Mouse (Mus musculus) lung, embryonic 16.5 days (tissue): ENCODE data around the gene Gm27027. TPM values are rescaled to one million over a fixed set of nuclear protein-coding genes. Genes with fewer than 3 reads are reported as not detected.
A peak's percentile ranks its signal among the peaks of the same experiment; 100 is the strongest.

ENCODE experiments used
- ATAC-seq: fragments of 200-750 bp; cut with Nextera tagmentation; 2 replicates; pipeline ENCODE4 v1.8.0; 2017; ENCODE audit warnings: low read depth, mild to moderate bottlenecking, moderate library complexity
- H3K27ac ChIP-seq: fragments of 300-500 bp; sonication (generic); 2 replicates; pipeline ENCODE4 v1.5.1; 2014; ENCODE audit warnings: mild to moderate bottlenecking, control low read depth, low read length
- H3K27me3 ChIP-seq: fragments of 300-500 bp; sonication (generic); 2 replicates; pipeline ENCODE4 v1.6.1; 2014; ENCODE audit warnings: low read depth, low read length, mixed read lengths; ENCODE audit not compliant: control insufficient read depth, insufficient read depth
- H3K36me3 ChIP-seq: fragments of 300-500 bp; sonication (generic); 2 replicates; pipeline ENCODE4 v1.6.1; 2014; ENCODE audit warnings: low read length; ENCODE audit not compliant: control insufficient read depth, insufficient read depth
- H3K4me1 ChIP-seq: fragments of 300-500 bp; sonication (generic); replicated peaks from 2 replicates; pipeline ENCODE4 v1.6.1; 2014; ENCODE audit warnings: low read length, mixed read lengths; ENCODE audit not compliant: control insufficient read depth, insufficient read depth
- H3K4me2 ChIP-seq: fragments of 300-500 bp; sonication (generic); 2 replicates; pipeline ENCODE4 v1.6.1; 2014; ENCODE audit warnings: low read depth, low read length, control low read depth
- H3K4me3 ChIP-seq: fragments of 300-500 bp; sonication (generic); 2 replicates; pipeline ENCODE4 v1.5.1; 2014; ENCODE audit warnings: mild to moderate bottlenecking, low read length, control low read depth
- H3K9ac ChIP-seq: fragments of 300-500 bp; sonication (generic); 2 replicates; pipeline ENCODE4 v1.6.1; 2014; ENCODE audit warnings: low read length, control low read depth
- H3K9me3 ChIP-seq: fragments of 300-500 bp; sonication (generic); 2 replicates; pipeline ENCODE4 v1.6.1; 2016; ENCODE audit warnings: low read length; ENCODE audit not compliant: control insufficient read depth
- whole genome bisulfite sequencing: fragments of 180-500 bp; shearing (Covaris S2); extraction: QIAGEN DNeasy Blood & Tissue Kit; methylation state at CpG from one replicate; pipeline ENCODE4 v1.1.7; 2014; 5-methylcytosine and 5-hydroxymethylcytosine counted together
- polyA plus RNA-seq: library from polyadenylated mRNA; unstranded; fragments of >200 nt; fragmentation: Nextera tagmentation; extraction: Ambion mirVana; gene quantifications from 2 replicates; pipeline ENCODE4 v1.2.1, GENCODE M21; 2015

Gm27027 gene
- polyA plus RNA-seq, 1 experiment from 2014 or later, result not detected

DNA sequence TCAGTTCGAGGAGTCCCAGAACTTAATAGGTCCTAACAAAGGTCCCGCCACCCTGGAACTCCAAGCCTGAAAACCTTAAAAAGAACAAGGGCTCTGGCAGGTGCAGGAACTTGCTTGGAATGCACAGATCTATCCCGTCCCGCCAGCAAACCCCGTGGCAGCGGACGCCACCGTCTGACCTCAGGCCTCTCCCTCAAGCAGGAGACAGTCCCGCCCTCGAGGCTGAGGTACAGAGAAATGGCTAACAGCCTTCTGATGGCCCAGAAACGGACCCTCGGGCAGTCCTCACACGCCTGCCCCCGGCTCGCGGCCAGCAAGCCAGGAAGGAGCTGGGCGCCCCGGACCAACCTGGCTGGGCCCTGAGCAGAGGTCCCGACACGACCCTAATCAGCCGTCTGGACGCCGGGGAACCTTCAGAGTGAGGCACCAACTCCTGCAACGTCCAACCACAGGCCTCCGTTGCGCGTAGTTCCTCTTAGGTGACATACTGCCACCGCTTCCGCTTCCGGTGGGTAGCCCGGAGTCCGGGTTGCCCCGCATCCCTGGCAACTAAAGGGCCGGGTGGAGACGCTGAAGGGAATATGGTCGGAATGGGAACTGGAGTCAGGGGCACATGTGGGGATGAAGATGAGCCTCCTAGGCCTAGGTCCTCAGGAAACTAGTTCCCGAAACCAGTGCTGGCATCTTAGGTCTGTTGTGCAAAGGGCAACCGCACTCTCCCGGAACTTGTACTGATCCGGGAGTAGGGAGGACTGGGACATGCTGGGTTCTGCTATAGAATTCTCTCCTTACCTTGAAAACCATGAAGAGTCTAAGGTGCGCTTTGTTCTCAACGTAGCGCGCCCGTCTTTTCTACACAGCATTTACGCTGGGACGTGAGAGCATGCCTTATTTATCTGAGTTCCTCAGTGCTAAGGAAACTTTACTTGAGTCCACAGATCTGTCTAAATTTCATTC lies 14.5 kb upstream of the Gm27027 start, which contains the start of gene Alkbh3:
Alkbh3 (minus strand) TSS at position 473 of the 957 bp plus-strand sequence.
- H3K27me3 ChIP-seq, result no peaks in the 10 kb centered on the region
- peak within 1 kb of the TSS; percentile 92 for H3K4me2 ChIP-seq
- peak within 1 kb of the TSS; percentile 55; the same call in 1 of the 2 replicates for H3K27ac ChIP-seq
- peaks cover 16% of the 10 kb centered on the region; the same call in 1 of the 2 replicates for H3K36me3 ChIP-seq
- peaks cover 7% of the 10 kb centered on the region; the same call in 1 of the 2 replicates for H3K4me1 ChIP-seq
- peak; percentile 100 for ATAC-seq
- WGBS, result 5% methylated on average over 47 of the region's 47 CpGs
- peak within 1 kb of the TSS; percentile 100 for H3K4me3 ChIP-seq
- H3K9ac ChIP-seq, result peak within 1 kb of the TSS; percentile 97
- H3K9me3 ChIP-seq, result no peaks in the 10 kb centered on the region

DNA sequence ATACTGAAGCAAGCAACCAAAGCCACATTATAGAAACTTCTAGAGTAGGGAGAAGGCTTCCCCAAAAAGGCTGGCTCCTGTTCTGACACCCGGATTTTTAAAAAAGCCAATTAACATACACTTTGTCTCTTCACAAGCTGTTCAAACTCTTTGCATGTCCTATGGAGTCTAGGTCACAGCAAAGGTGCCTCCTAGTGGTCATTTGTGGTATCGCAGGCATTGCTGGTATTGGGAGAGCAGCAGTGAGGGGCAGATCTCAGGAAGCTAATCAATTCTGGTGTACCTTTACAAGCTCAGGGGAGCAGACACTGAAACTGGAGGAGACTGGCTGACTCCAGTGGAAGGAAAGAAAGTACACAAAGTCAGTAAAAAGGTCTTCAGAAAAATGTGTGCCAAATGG lies 6.2 kb upstream of the Gm27027 start:
- ATAC-seq, result peak; percentile 76; the same call in 1 of the 2 replicates
- WGBS, result 1% methylated on average over 2 of the region's 2 CpGs
- no peaks in the 10 kb centered on the region for H3K4me1 ChIP-seq
- H3K9me3 ChIP-seq, result no peaks in the 10 kb centered on the region
- H3K36me3 ChIP-seq, result peaks cover 30% of the 10 kb centered on the region
- no peak overlapping the region for H3K9ac ChIP-seq
- no peak overlapping the region for H3K27ac ChIP-seq
- no peaks in the 10 kb centered on the region for H3K27me3 ChIP-seq
- H3K4me2 ChIP-seq, result no peak overlapping the region
- no peak overlapping the region for H3K4me3 ChIP-seq

DNA sequence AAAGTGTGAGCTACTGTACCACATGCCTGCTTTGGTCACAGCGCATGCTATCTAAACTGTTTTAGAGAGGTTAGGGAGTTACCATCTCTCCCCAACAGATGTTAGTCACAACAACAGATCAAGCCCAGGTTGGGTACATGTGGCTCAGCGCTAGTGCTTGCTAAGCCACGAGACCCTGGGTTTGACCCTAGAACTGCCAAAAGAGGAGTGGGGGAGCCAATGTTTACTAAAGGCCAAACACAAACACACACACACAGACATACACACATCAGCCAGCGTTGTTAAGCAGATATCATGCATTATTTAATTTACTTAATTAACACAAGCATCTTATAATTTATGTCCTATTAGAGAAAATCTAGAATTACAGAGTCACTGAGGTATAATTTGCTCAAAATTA lies 5.8 kb upstream of the Gm27027 start:
- no peaks in the 10 kb centered on the region for H3K27me3 ChIP-seq
- 68% methylated on average over 4 of the region's 4 CpGs for WGBS

DNA sequence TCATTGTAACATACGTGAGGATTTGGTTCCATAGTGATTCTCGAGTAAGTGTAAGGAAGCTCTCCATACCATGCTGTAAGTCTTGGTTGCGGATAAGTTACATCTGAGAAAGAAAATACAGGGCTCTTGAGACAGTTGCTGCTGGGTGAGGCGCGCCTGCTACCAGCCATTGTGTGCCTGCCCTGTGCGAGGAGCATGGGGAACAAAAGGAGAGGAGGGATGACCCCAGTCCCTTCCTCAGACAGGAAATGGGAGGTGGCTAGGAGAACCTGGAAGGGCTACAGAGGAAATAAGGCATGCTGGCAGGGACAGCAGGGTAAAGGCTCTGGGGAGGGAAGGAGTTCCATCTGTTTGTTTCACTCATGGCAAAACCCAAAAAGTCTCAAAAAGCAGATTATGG lies 5.3 kb upstream of the Gm27027 start:
- Histone ChIP-seq H3K27me3 (no peaks in the 10 kb centered on the region), H3K9ac (no peak overlapping the region), H3K4me3 (no peak overlapping the region), H3K36me3 (peaks cover 31% of the 10 kb centered on the region), H3K4me2 (no peak overlapping the region), H3K4me1 (no peaks in the 10 kb centered on the region), H3K9me3 (no peaks in the 10 kb centered on the region), H3K27ac (peak overlapping the region; percentile 47; the same call in 1 of the 2 replicates)
- ATAC-seq, result peak; percentile 69
- 76% methylated on average over 6 of the region's 6 CpGs for WGBS

More for the DNA sequence above, 5.8 kb upstream of the Gm27027 start:
- Histone ChIP-seq H3K36me3 (peaks cover 30% of the 10 kb centered on the region), H3K27ac (no peak overlapping the region), H3K4me3 (no peak overlapping the region), H3K9me3 (no peaks in the 10 kb centered on the region), H3K4me1 (no peaks in the 10 kb centered on the region), H3K9ac (no peak overlapping the region), H3K4me2 (no peak overlapping the region)
- ATAC-seq, result no peak; the same call in 1 of the 2 replicates

DNA sequence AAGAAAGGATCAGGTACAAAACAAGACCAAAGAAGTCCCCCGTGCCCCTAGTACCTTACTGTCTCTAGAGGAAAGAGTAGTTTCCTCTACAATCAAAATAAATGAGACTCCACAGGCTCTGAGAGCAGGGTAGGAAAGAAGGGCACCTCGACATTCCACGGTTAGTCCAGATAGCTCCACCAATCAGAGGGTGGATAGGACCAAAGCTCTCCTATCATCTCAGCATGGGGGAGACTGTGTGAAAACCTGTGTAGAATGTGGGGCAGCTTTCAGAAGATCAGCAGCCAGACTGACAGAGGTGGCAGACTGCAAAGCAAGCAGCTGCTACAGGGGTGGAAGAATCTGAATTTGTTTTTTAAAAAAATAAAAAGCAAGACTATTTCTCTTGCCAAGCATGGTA lies 3.3 kb downstream of the Gm27027 start:
- no peak overlapping the region for H3K4me2 ChIP-seq
- peaks cover 21% of the 10 kb centered on the region; the same call in 1 of the 2 replicates for H3K36me3 ChIP-seq
- H3K4me1 ChIP-seq, result 0 out of 2 replicates have a peak, but pooled peaks cover 3% of the 10 kb centered on the region
- H3K27me3 ChIP-seq, result no peaks in the 10 kb centered on the region
- 60% methylated on average over 3 of the region's 3 CpGs for WGBS
- no peak overlapping the region for H3K4me3 ChIP-seq
- no peak for ATAC-seq
- H3K9ac ChIP-seq, result no peak overlapping the region
- no peaks in the 10 kb centered on the region for H3K9me3 ChIP-seq
- no peak overlapping the region for H3K27ac ChIP-seq

DNA sequence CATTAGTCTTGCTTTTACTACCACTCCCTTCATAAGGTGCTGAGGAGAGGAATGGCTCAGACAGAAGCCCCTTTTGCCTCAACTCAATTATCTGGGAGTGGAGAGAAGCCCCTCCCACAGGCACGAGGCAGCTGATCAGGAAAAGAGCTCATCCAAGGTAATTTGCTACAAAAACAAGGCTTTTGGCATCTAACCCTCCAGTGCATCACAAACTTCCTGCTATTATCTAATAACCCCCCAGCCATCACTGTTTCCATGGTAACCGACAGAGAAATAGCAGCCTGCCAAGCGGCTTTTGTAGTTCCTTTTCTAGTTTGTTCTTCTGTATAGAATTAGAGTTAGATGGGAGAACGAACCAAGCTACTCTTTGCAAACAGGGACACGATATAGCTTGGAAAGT lies 3.9 kb downstream of the Gm27027 start:
- no peaks in the 10 kb centered on the region for H3K9me3 ChIP-seq
- H3K36me3 ChIP-seq, result peaks cover 22% of the 10 kb centered on the region; the same call in 1 of the 2 replicates
- peak; percentile 20; the same call in 1 of the 2 replicates for ATAC-seq
- H3K27me3 ChIP-seq, result no peaks in the 10 kb centered on the region
- H3K4me3 ChIP-seq, result no peak overlapping the region
- 0 out of 2 replicates have a peak, but pooled peaks cover 3% of the 10 kb centered on the region for H3K4me1 ChIP-seq
- peak overlapping the region; percentile 19; the same call in 1 of the 2 replicates for H3K27ac ChIP-seq
- WGBS, result 55% methylated on average over 5 of the region's 5 CpGs
- H3K4me2 ChIP-seq, result no peak overlapping the region
- H3K9ac ChIP-seq, result no peak overlapping the region

DNA sequence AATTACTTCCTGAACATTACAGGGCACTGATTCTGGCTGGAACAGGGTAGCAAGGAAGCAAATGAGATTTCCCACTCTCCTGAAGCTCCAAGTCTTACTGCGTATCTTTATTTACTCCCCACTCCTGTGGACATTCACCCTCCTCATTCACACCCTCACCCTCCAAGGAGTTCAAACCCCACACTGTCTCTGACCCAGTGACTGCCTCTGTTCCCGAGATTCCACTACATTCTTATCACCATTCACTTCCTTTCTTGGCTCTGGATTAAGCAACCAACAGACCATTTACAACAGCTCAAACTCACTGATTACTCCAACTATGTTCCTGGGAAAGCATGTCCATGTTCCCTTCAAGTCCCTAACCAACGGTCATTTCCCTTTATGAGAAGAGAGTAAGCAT lies 4.8 kb downstream of the Gm27027 start:
- Histone ChIP-seq H3K27ac (0 out of 2 replicates have a peak overlapping the region, but pooled peaks have one; percentile 3), H3K9ac (no peak overlapping the region), H3K4me3 (no peak overlapping the region), H3K4me2 (no peak overlapping the region), H3K27me3 (no peaks in the 10 kb centered on the region), H3K9me3 (no peaks in the 10 kb centered on the region), H3K4me1 (0 out of 2 replicates have a peak, but pooled peaks cover 3% of the 10 kb centered on the region), H3K36me3 (peaks cover 15% of the 10 kb centered on the region)
- WGBS, result 54% methylated on average over 3 of the region's 3 CpGs
- peak; percentile 62 for ATAC-seq

DNA sequence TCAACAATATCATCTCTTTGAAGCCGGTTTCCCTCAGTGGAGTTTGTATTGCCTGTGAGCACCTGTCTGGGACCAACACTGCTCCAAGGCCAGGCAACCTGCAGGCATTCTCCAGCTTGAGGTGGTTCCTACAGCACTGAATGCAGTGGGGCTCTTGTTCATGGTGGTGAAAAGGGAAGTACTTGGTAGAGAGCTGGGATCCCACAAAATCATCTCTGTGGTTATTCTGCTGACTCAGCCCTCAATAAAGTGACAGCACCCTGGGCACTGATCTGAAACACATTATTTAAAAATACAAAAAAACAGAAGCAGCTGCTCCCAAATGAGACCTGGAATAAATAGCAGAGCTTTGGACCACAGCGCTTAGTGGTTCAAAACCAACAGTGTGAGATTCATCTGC lies 7.7 kb downstream of the Gm27027 start:
- Histone ChIP-seq H3K36me3 (peaks cover 10% of the 10 kb centered on the region), H3K9me3 (no peaks in the 10 kb centered on the region), H3K4me1 (peaks cover 13% of the 10 kb centered on the region), H3K9ac (no peak overlapping the region), H3K4me2 (no peak overlapping the region), H3K4me3 (no peak overlapping the region), H3K27ac (no peak overlapping the region), H3K27me3 (no peaks in the 10 kb centered on the region)
- WGBS, result 87% methylated on average over 2 of the region's 2 CpGs
- no peak for ATAC-seq
